Mouse (Mus musculus): ENCODE results near the gene Cmip. TPM values are rescaled to one million over a fixed set of nuclear protein-coding genes. Genes with fewer than 3 reads are reported as not detected.

The Cmip gene
- total and polyA plus RNA-seq, 3 experiments, result 17.0 to 71.8 TPM; not detected in 1

GRCm38 (mm10) chr8:117465250-117465649 is 208.4 kb downstream of the Cmip start (continued):
- TF ChIP-seq EP300 (IDR thresholded peaks at IDR 0.05; ENCODE audit: low read depth in 1 of 2, low read length in 2 of 2) (0 out of 4 replicates have a peak, but pooled peaks of 1 of the 2 experiments have one; percentile 12), UBTF (IDR thresholded peaks at IDR 0.05; ENCODE audit: borderline replicate concordance, insufficient read depth, low read depth, low read length) (no peak), USF2 (IDR thresholded peaks at IDR 0.05; ENCODE audit: borderline replicate concordance in 1 of 2, insufficient read depth in 1 of 2, low read depth in 1 of 2, low read length in 2 of 2) (no peak), GATA1 (IDR thresholded peaks at IDR 0.05; ENCODE audit: low read depth, low read length) (0 out of 2 replicates have a peak, but pooled peaks have one; percentile 30), CHD2 (IDR thresholded peaks at IDR 0.05; ENCODE audit: low read length) (no peak), GABPA (IDR thresholded peaks at IDR 0.05; ENCODE audit: low read depth, low read length) (no peak), POLR2AphosphoS2 (IDR thresholded peaks at IDR 0.05; ENCODE audit: low read length) (no peak), ELF1 (IDR thresholded peaks at IDR 0.05; ENCODE audit: low read depth, low read length) (peak; percentile 71), E2F4 (IDR thresholded peaks at IDR 0.05; ENCODE audit: borderline replicate concordance, low read depth, low read length) (no peak), JUND (IDR thresholded peaks at IDR 0.05; ENCODE audit: low read depth, low read length) (no peak)

DNA sequence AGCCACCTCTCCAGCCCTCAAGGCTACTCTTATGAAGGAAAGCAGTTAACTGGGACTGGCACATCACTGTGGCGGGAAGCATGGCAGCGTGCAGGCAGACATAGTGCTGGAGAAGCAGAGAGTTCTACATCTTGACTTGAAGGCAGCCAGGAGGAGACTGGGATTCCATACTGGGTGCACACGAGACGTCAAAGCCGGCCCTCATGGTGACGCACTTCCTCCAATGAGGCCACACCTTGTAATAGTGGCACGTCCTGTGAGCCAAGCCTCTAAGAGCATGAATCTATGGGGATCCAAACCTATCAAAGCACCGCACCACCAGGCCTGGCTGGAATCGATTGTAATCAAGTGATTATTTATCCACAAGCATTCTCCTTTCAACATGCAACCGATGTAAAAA is 210.6 kb downstream of the Cmip start:
- Histone ChIP-seq H3K79me2 (ENCODE audit: control insufficient read depth, insufficient read depth, low read length, poor library complexity) (no peaks in the 10 kb centered on the region), H3K27ac (ENCODE audit: control insufficient read depth, low read depth, low read length) (no peak overlapping the region), H3K27me3 (ENCODE audit: control insufficient read depth in 1 of 2, insufficient read depth in 2 of 2, low read length in 2 of 2) (no peaks in the 10 kb centered on the region), H3K4me3 (ENCODE audit: control insufficient read depth in 1 of 2, insufficient read depth in 1 of 2, low read depth in 2 of 2, low read length in 2 of 2) (no peak overlapping the region), H3K9me3 (replicated peaks; ENCODE audit: insufficient read depth, low read length) (no peaks in the 10 kb centered on the region), H3K36me3 (ENCODE audit: control insufficient read depth in 1 of 2, insufficient read depth in 2 of 2, low read length in 2 of 2) (no peaks in the 10 kb centered on the region; a peak in 1 of 4 replicates), H3K9ac (ENCODE audit: control insufficient read depth, low read depth, low read length, poor library complexity, severe bottlenecking) (no peak overlapping the region), H3K4me1 (ENCODE audit: control insufficient read depth in 1 of 2, insufficient read depth in 2 of 2, low read length in 2 of 2) (peaks cover 7 to 14% of the 10 kb centered on the region in 2 experiments; a peak in 3 of 4 replicates)
- DNase-seq (ENCODE audit: low read depth, low spot score), result no peak
- TF ChIP-seq RAD21 (IDR thresholded peaks at IDR 0.05; ENCODE audit: low read depth, low read length), result no peak
- TF ChIP-seq ZNF384 (IDR thresholded peaks at IDR 0.05; ENCODE audit: low read depth, low read length), result no peak
- TF ChIP-seq CTCF (IDR thresholded peaks at IDR 0.05 in 2 of 3, conservative IDR thresholded peaks at IDR 0.05 in 1 of 3; ENCODE audit: control insufficient read depth in 1 of 3, insufficient read depth in 1 of 3, low read depth in 2 of 3, low read length in 3 of 3, poor library complexity in 1 of 3, severe bottlenecking in 1 of 3), result no peak
- TF ChIP-seq TBP (IDR thresholded peaks at IDR 0.05; ENCODE audit: low read depth, low read length), result no peak
- no peak for TF ChIP-seq MAZ (IDR thresholded peaks at IDR 0.05; ENCODE audit: low read depth, low read length)
- no peak for TF ChIP-seq KAT2A (conservative IDR thresholded peaks at IDR 0.05; ENCODE audit: low read depth, low read length)
- TF ChIP-seq TAL1 (IDR thresholded peaks at IDR 0.05; ENCODE audit: low read length), result no peak
- TF ChIP-seq MYC (IDR thresholded peaks at IDR 0.05; ENCODE audit: low read depth, low read length), result no peak
- no peak for TF ChIP-seq MEF2A (IDR thresholded peaks at IDR 0.05; ENCODE audit: extremely low read depth, insufficient replicate concordance, low read depth, low read length, poor library complexity, severe bottlenecking)
- TF ChIP-seq POLR2AphosphoS5 (IDR thresholded peaks at IDR 0.05; ENCODE audit: borderline replicate concordance, low read depth, low read length), result no peak
- no peak for TF ChIP-seq E2F4 (IDR thresholded peaks at IDR 0.05; ENCODE audit: borderline replicate concordance, low read depth, low read length)
- no peak for TF ChIP-seq ETS1 (IDR thresholded peaks at IDR 0.05; ENCODE audit: low read depth, low read length)
- TF ChIP-seq MXI1 (IDR thresholded peaks at IDR 0.05; ENCODE audit: low read depth, low read length), result no peak
- TF ChIP-seq BHLHE40 (IDR thresholded peaks at IDR 0.05; ENCODE audit: borderline replicate concordance, low read depth, low read length), result no peak
- TF ChIP-seq USF2 (IDR thresholded peaks at IDR 0.05; ENCODE audit: borderline replicate concordance in 1 of 2, insufficient read depth in 1 of 2, low read depth in 1 of 2, low read length in 2 of 2), result no peak

Measured in MEL (cell line).